Mouse (Mus musculus): ENCODE data around the gene Rnh1.
A peak's percentile ranks its signal among the peaks of the same experiment; 100 is the strongest.

Gene Rnh1

GRCm38 (mm10) chr7:141172116-141173006 lies at the start of gene Rnh1:
Gene Rnh1, minus strand, starts transcription at chr7:141172857.
- peak; percentile 97 for DNase-seq (ENCODE audit: low read depth, low spot score)

GRCm38 (mm10) chr7:141222126-141222467 lies 49.4 kb upstream of the Rnh1 start:
- no peak for DNase-seq (ENCODE audit: low read depth, low spot score)

GRCm38 (mm10) chr7:141221249-141222125 lies 48.8 kb upstream of the Rnh1 start:
- peak; percentile 98 for DNase-seq (ENCODE audit: low read depth, low spot score)

- no peak for DNase-seq (ENCODE audit: low read depth, low spot score)
Observed at GRCm38 (mm10) chr7:141220377-141220776, 47.7 kb upstream of the Rnh1 start.

- no peak for DNase-seq (ENCODE audit: low read depth, low spot score)
Observed at GRCm38 (mm10) chr7:141219558-141220099, 47.0 kb upstream of the Rnh1 start.

GRCm38 (mm10) chr7:141218557-141219133 lies 46.0 kb upstream of the Rnh1 start:
- no peak for DNase-seq (ENCODE audit: low read depth, low spot score)

GRCm38 (mm10) chr7:141218141-141218540 lies 45.5 kb upstream of the Rnh1 start:
- DNase-seq (ENCODE audit: low read depth, low spot score), result no peak

GRCm38 (mm10) chr7:141217343-141218013 lies 44.8 kb upstream of the Rnh1 start:
- DNase-seq (ENCODE audit: low read depth, low spot score), result no peak

GRCm38 (mm10) chr7:141216894-141217293 lies 44.2 kb upstream of the Rnh1 start:
- DNase-seq (ENCODE audit: low read depth, low spot score), result no peak

- DNase-seq (ENCODE audit: low read depth, low spot score), result peak; percentile 72
Observed at GRCm38 (mm10) chr7:141215880-141216733, 43.5 kb upstream of the Rnh1 start.

- DNase-seq (ENCODE audit: low read depth, low spot score), result peak; percentile 96
Observed at GRCm38 (mm10) chr7:141215101-141215879, 42.6 kb upstream of the Rnh1 start, which contains the start of gene Rassf7. Gene Rassf7, plus strand, starts transcription at chr7:141215860.

- DNase-seq (ENCODE audit: low read depth, low spot score), result no peak
Observed at GRCm38 (mm10) chr7:141214310-141214709, 41.7 kb upstream of the Rnh1 start.

GRCm38 (mm10) chr7:141213605-141214235 lies 41.1 kb upstream of the Rnh1 start, which contains the start of gene Lmntd2:
Gene Lmntd2, minus strand, starts transcription at chr7:141214080.
- no peak for DNase-seq (ENCODE audit: low read depth, low spot score)

- DNase-seq (ENCODE audit: low read depth, low spot score), result no peak
Observed at GRCm38 (mm10) chr7:141213133-141213532, 40.5 kb upstream of the Rnh1 start.

- DNase-seq (ENCODE audit: low read depth, low spot score), result no peak
Observed at GRCm38 (mm10) chr7:141210606-141211131, 38.0 kb upstream of the Rnh1 start.

- no peak for DNase-seq (ENCODE audit: low read depth, low spot score)
Observed at GRCm38 (mm10) chr7:141210137-141210536, 37.5 kb upstream of the Rnh1 start.

- no peak for DNase-seq (ENCODE audit: low read depth, low spot score)
Observed at GRCm38 (mm10) chr7:141209526-141209925, 36.9 kb upstream of the Rnh1 start.

- no peak for DNase-seq (ENCODE audit: low read depth, low spot score)
Observed at GRCm38 (mm10) chr7:141206182-141206937, 33.7 kb upstream of the Rnh1 start.
